Mouse (Mus musculus): ENCODE measurements at regions not wholly inside any gene's neighbourhood (a gene's known extent, or its start where the extent isn't known, plus 50 kb on each side); places are given as distances from the start of the nearest gene placed in this dataset.
"Not testable (repeated sequence)": the region's sequence is repeated elsewhere in the genome, so short reads cannot be mapped to it uniquely, and the experiment has no call there.

GRCm38 (mm10) chr17:29430401-29430800 lies 60.2 kb upstream of the Pim1 start:
- no peak overlapping the region for H3K4me3 ChIP-seq (replicated peaks; ENCODE audit: extremely low read depth, low read depth, low read length)
- H3K4me1 ChIP-seq (ENCODE audit: control insufficient read depth, insufficient read depth, low read length): peaks cover 4% of the 10 kb centered on the region
- DNase-seq: no peak
- TF ChIP-seq POLR2A (IDR thresholded peaks at IDR 0.05; ENCODE audit: borderline replicate concordance, extremely low read depth, low read depth, low read length): no peak
- no peak for TF ChIP-seq CTCF (IDR thresholded peaks at IDR 0.05; ENCODE audit: insufficient read depth, low read length)
- 65% methylated on average over 11 of the region's 11 CpGs for WGBS

- Histone ChIP-seq H3K4me3 (replicated peaks; ENCODE audit: extremely low read depth, low read depth, low read length) (no peak overlapping the region), H3K4me1 (ENCODE audit: control insufficient read depth, insufficient read depth, low read length) (peaks cover 4% of the 10 kb centered on the region)
- TF ChIP-seq CTCF (IDR thresholded peaks at IDR 0.05; ENCODE audit: insufficient read depth, low read length) (no peak), POLR2A (IDR thresholded peaks at IDR 0.05; ENCODE audit: borderline replicate concordance, extremely low read depth, low read depth, low read length) (no peak)
- WGBS: 94% methylated on average over 6 of the region's 6 CpGs
- DNase-seq: no peak
Observed at GRCm38 (mm10) chr17:29430806-29431205, 59.7 kb upstream of the Pim1 start.

GRCm38 (mm10) chr17:29431553-29432297 lies 58.8 kb upstream of the Pim1 start:
- DNase-seq: no peak
- Histone ChIP-seq H3K4me3 (replicated peaks; ENCODE audit: extremely low read depth, low read depth, low read length) (no peak overlapping the region), H3K4me1 (ENCODE audit: control insufficient read depth, insufficient read depth, low read length) (peaks cover 4% of the 10 kb centered on the region)
- no peak for TF ChIP-seq CTCF (IDR thresholded peaks at IDR 0.05; ENCODE audit: insufficient read depth, low read length)
- 50% methylated on average over 8 of the region's 8 CpGs for WGBS

GRCm38 (mm10) chr17:29432666-29433065 lies 57.9 kb upstream of the Pim1 start:
- WGBS: 83% methylated on average over 8 of the region's 8 CpGs
- TF ChIP-seq POLR2A (IDR thresholded peaks at IDR 0.05; ENCODE audit: borderline replicate concordance, extremely low read depth, low read depth, low read length) (no peak), CTCF (IDR thresholded peaks at IDR 0.05; ENCODE audit: insufficient read depth, low read length) (no peak)
- H3K4me1 ChIP-seq (ENCODE audit: control insufficient read depth, insufficient read depth, low read length): peaks cover 4% of the 10 kb centered on the region
- DNase-seq: no peak
- no peak overlapping the region for H3K4me3 ChIP-seq (replicated peaks; ENCODE audit: extremely low read depth, low read depth, low read length)

- TF ChIP-seq POLR2A (IDR thresholded peaks at IDR 0.05; ENCODE audit: borderline replicate concordance, extremely low read depth, low read depth, low read length): no peak
- no peak for TF ChIP-seq CTCF (IDR thresholded peaks at IDR 0.05; ENCODE audit: insufficient read depth, low read length)
- DNase-seq: no peak
- WGBS: 73% methylated on average over 8 of the region's 8 CpGs
- Histone ChIP-seq H3K4me3 (replicated peaks; ENCODE audit: extremely low read depth, low read depth, low read length) (no peak overlapping the region), H3K4me1 (ENCODE audit: control insufficient read depth, insufficient read depth, low read length) (peaks cover 8% of the 10 kb centered on the region)
Observed at GRCm38 (mm10) chr17:29433370-29433769, 57.2 kb upstream of the Pim1 start.

GRCm38 (mm10) chr17:29434074-29434944 lies 56.2 kb upstream of the Pim1 start:
- H3K4me1 ChIP-seq (ENCODE audit: control insufficient read depth, insufficient read depth, low read length): peaks cover 11% of the 10 kb centered on the region
- no peak for DNase-seq
- no peak overlapping the region for H3K4me3 ChIP-seq (replicated peaks; ENCODE audit: extremely low read depth, low read depth, low read length)
- 78% methylated on average over 20 of the region's 20 CpGs for WGBS
- TF ChIP-seq POLR2A (IDR thresholded peaks at IDR 0.05; ENCODE audit: borderline replicate concordance, extremely low read depth, low read depth, low read length): 0 out of 2 replicates have a peak, but pooled peaks have one; percentile 14
- no peak for TF ChIP-seq CTCF (IDR thresholded peaks at IDR 0.05; ENCODE audit: insufficient read depth, low read length)

GRCm38 (mm10) chr17:29435345-29436006 lies 55.1 kb upstream of the Pim1 start:
- TF ChIP-seq CTCF (IDR thresholded peaks at IDR 0.05; ENCODE audit: insufficient read depth, low read length) (no peak), POLR2A (IDR thresholded peaks at IDR 0.05; ENCODE audit: borderline replicate concordance, extremely low read depth, low read depth, low read length) (no peak)
- no peak for DNase-seq
- Histone ChIP-seq H3K4me1 (ENCODE audit: control insufficient read depth, insufficient read depth, low read length) (peaks cover 11% of the 10 kb centered on the region), H3K4me3 (replicated peaks; ENCODE audit: extremely low read depth, low read depth, low read length) (peak overlapping the region; percentile 10)
- WGBS: 88% methylated on average over 9 of the region's 9 CpGs

- H3K4me3 ChIP-seq (replicated peaks; ENCODE audit: extremely low read depth, low read depth, low read length); DNase-seq: not testable (repeated sequence)
- peaks cover 16% of the 10 kb centered on the region for H3K4me1 ChIP-seq (ENCODE audit: control insufficient read depth, insufficient read depth, low read length)
- WGBS: 77% methylated on average over 9 of the region's 9 CpGs
Observed at GRCm38 (mm10) chr17:29436484-29436870, 54.1 kb upstream of the Pim1 start.

- DNase-seq: peak; percentile 69
- peaks cover 12% of the 10 kb centered on the region for H3K4me1 ChIP-seq (ENCODE audit: control insufficient read depth, insufficient read depth, low read length)
- H3K4me3 ChIP-seq (replicated peaks; ENCODE audit: extremely low read depth, low read depth, low read length): peak overlapping the region; percentile 65
- TF ChIP-seq CTCF (IDR thresholded peaks at IDR 0.05; ENCODE audit: insufficient read depth, low read length): no peak
- TF ChIP-seq POLR2A (IDR thresholded peaks at IDR 0.05; ENCODE audit: borderline replicate concordance, extremely low read depth, low read depth, low read length): peak; percentile 32; the same call in 1 of the 2 replicates
- 2% methylated on average over 36 of the region's 36 CpGs for WGBS
Observed at GRCm38 (mm10) chr17:29436871-29437534, 53.5 kb upstream of the Pim1 start.
